Mouse (Mus musculus): ENCODE measurements around the gene Vps35l. TPM values are rescaled to one million over a fixed set of nuclear protein-coding genes. Genes with fewer than 3 reads are reported as not detected.

The Vps35l gene
- total RNA-seq, 1 experiment from 2014 or later = 55.7 TPM

- no peak for ATAC-seq (ENCODE audit: extremely low read depth, insufficient number of reproducible peaks, low FRiP score, poor library complexity, severe bottlenecking)
These were observed 11.0 kb upstream of the Vps35l start for GRCm38 (mm10) chr7:118728846-118729587.

GRCm38 (mm10) chr7:118731781-118732180 lies 8.2 kb upstream of the Vps35l start:
- no peak for ATAC-seq (ENCODE audit: extremely low read depth, insufficient number of reproducible peaks, low FRiP score, poor library complexity, severe bottlenecking)

- ATAC-seq (ENCODE audit: extremely low read depth, insufficient number of reproducible peaks, low FRiP score, poor library complexity, severe bottlenecking) = no peak
These were observed 6.8 kb upstream of the Vps35l start for GRCm38 (mm10) chr7:118733225-118733624.

- no peak for ATAC-seq (ENCODE audit: extremely low read depth, insufficient number of reproducible peaks, low FRiP score, poor library complexity, severe bottlenecking)
These were observed 1.3 kb upstream of the Vps35l start for GRCm38 (mm10) chr7:118738730-118739129.

- ATAC-seq (ENCODE audit: extremely low read depth, insufficient number of reproducible peaks, low FRiP score, poor library complexity, severe bottlenecking) = peak; percentile 94
These were observed 709 bp downstream of the Vps35l start for GRCm38 (mm10) chr7:118740532-118741338.

GRCm38 (mm10) chr7:118742278-118742677 lies 2.3 kb downstream of the Vps35l start:
- ATAC-seq (ENCODE audit: extremely low read depth, insufficient number of reproducible peaks, low FRiP score, poor library complexity, severe bottlenecking) = no peak

GRCm38 (mm10) chr7:118744766-118745165 lies 4.7 kb downstream of the Vps35l start:
- ATAC-seq (ENCODE audit: extremely low read depth, insufficient number of reproducible peaks, low FRiP score, poor library complexity, severe bottlenecking) = no peak

GRCm38 (mm10) chr7:118747891-118748672 lies 8.1 kb downstream of the Vps35l start:
- ATAC-seq (ENCODE audit: extremely low read depth, insufficient number of reproducible peaks, low FRiP score, poor library complexity, severe bottlenecking) = no peak

GRCm38 (mm10) chr7:118749706-118750105 lies 9.7 kb downstream of the Vps35l start:
- ATAC-seq (ENCODE audit: extremely low read depth, insufficient number of reproducible peaks, low FRiP score, poor library complexity, severe bottlenecking) = no peak

- ATAC-seq (ENCODE audit: extremely low read depth, insufficient number of reproducible peaks, low FRiP score, poor library complexity, severe bottlenecking) = no peak
These were observed 11.6 kb downstream of the Vps35l start for GRCm38 (mm10) chr7:118751625-118752024.

GRCm38 (mm10) chr7:118755756-118756155 lies 15.7 kb downstream of the Vps35l start:
- ATAC-seq (ENCODE audit: extremely low read depth, insufficient number of reproducible peaks, low FRiP score, poor library complexity, severe bottlenecking) = no peak

GRCm38 (mm10) chr7:118756490-118757265 lies 16.7 kb downstream of the Vps35l start:
- ATAC-seq (ENCODE audit: extremely low read depth, insufficient number of reproducible peaks, low FRiP score, poor library complexity, severe bottlenecking) = no peak

- ATAC-seq (ENCODE audit: extremely low read depth, insufficient number of reproducible peaks, low FRiP score, poor library complexity, severe bottlenecking) = no peak
These were observed 18.3 kb downstream of the Vps35l start for GRCm38 (mm10) chr7:118758369-118758768.

- no peak for ATAC-seq (ENCODE audit: extremely low read depth, insufficient number of reproducible peaks, low FRiP score, poor library complexity, severe bottlenecking)
These were observed 19.3 kb downstream of the Vps35l start for GRCm38 (mm10) chr7:118759372-118759771.

GRCm38 (mm10) chr7:118763939-118764338 lies 23.9 kb downstream of the Vps35l start:
- no peak for ATAC-seq (ENCODE audit: extremely low read depth, insufficient number of reproducible peaks, low FRiP score, poor library complexity, severe bottlenecking)

- ATAC-seq (ENCODE audit: extremely low read depth, insufficient number of reproducible peaks, low FRiP score, poor library complexity, severe bottlenecking) = no peak
These were observed 24.7 kb downstream of the Vps35l start for GRCm38 (mm10) chr7:118764725-118765124.

GRCm38 (mm10) chr7:118765604-118766003 lies 25.6 kb downstream of the Vps35l start:
- no peak for ATAC-seq (ENCODE audit: extremely low read depth, insufficient number of reproducible peaks, low FRiP score, poor library complexity, severe bottlenecking)

GRCm38 (mm10) chr7:118766119-118766833 lies 26.2 kb downstream of the Vps35l start:
- ATAC-seq (ENCODE audit: extremely low read depth, insufficient number of reproducible peaks, low FRiP score, poor library complexity, severe bottlenecking) = peak; percentile 75

All from neutrophil, adult 5-6 weeks (primary cell).